Mouse (Mus musculus): ENCODE measurements around the gene Slc2a5. TPM values are rescaled to one million over a fixed set of nuclear protein-coding genes. Genes with fewer than 3 reads are reported as not detected.

Gene Slc2a5
- total RNA-seq, 2 experiments from 2014 or later, result 0.11 TPM

- DNase-seq, result no peak
- intact Hi-C loops (cut with DNase I), result loop anchor here (5.0 kb wide), 1 partner anchor 80 kb away; no protein-coding TSS in a partner anchor
Observed at GRCm38 (mm10) chr4:150137368-150138083, 18.4 kb downstream of the Slc2a5 start.

- intact Hi-C loops (cut with DNase I), result loop anchor here (5.0 kb wide), 1 partner anchor 79 kb away; no protein-coding TSS in a partner anchor
- DNase-seq, result no peak
Observed at GRCm38 (mm10) chr4:150138084-150138543, 19.0 kb downstream of the Slc2a5 start.

- DNase-seq, result no peak
- intact Hi-C loops (cut with DNase I), result loop anchor here (5.0 kb wide), 1 partner anchor 78 kb away; no protein-coding TSS in a partner anchor
Observed at GRCm38 (mm10) chr4:150139090-150139489, 20.0 kb downstream of the Slc2a5 start.

GRCm38 (mm10) chr4:150140346-150140745, 21.3 kb downstream of the Slc2a5 start:
- intact Hi-C loops (cut with DNase I), result no loop called here
- DNase-seq, result no peak

GRCm38 (mm10) chr4:150144242-150144641, 25.2 kb downstream of the Slc2a5 start:
- DNase-seq, result no peak
- intact Hi-C loops (cut with DNase I), result no loop called here

- intact Hi-C loops (cut with DNase I), result no loop called here
- no peak for DNase-seq
Observed at GRCm38 (mm10) chr4:150146286-150146685, 27.2 kb downstream of the Slc2a5 start.

GRCm38 (mm10) chr4:150151045-150151444, 32.0 kb downstream of the Slc2a5 start:
- intact Hi-C loops (cut with DNase I), result no loop called here

GRCm38 (mm10) chr4:150152483-150152882, 33.4 kb downstream of the Slc2a5 start:
- DNase-seq, result no peak
- intact Hi-C loops (cut with DNase I), result no loop called here

More at GRCm38 (mm10) chr4:150151045-150151444, 32.0 kb downstream of the Slc2a5 start:
- no peak for DNase-seq

- no peak for DNase-seq
- intact Hi-C loops (cut with DNase I), result no loop called here
Observed at GRCm38 (mm10) chr4:150155301-150155700, 36.2 kb downstream of the Slc2a5 start.

GRCm38 (mm10) chr4:150155731-150156130, 36.6 kb downstream of the Slc2a5 start:
- DNase-seq, result no peak
- intact Hi-C loops (cut with DNase I), result no loop called here

GRCm38 (mm10) chr4:150157348-150157882, 38.3 kb downstream of the Slc2a5 start:
- intact Hi-C loops (cut with DNase I), result no loop called here
- DNase-seq, result no peak

- intact Hi-C loops (cut with DNase I), result no loop called here
- DNase-seq, result no peak
Observed at GRCm38 (mm10) chr4:150159458-150159857, 40.4 kb downstream of the Slc2a5 start.

GRCm38 (mm10) chr4:150162561-150163169, 43.6 kb downstream of the Slc2a5 start:
- no peak for DNase-seq
- intact Hi-C loops (cut with DNase I), result no loop called here

GRCm38 (mm10) chr4:150164875-150165274, 45.8 kb downstream of the Slc2a5 start:
- intact Hi-C loops (cut with DNase I), result no loop called here
- DNase-seq, result no peak

- intact Hi-C loops (cut with DNase I), result no loop called here
Observed at GRCm38 (mm10) chr4:150168406-150168805, 49.3 kb downstream of the Slc2a5 start.

GRCm38 (mm10) chr4:150172107-150172506, 53.0 kb downstream of the Slc2a5 start:
- DNase-seq, result no peak
- intact Hi-C loops (cut with DNase I), result no loop called here

More at GRCm38 (mm10) chr4:150168406-150168805, 49.3 kb downstream of the Slc2a5 start:
- no peak for DNase-seq

- intact Hi-C loops (cut with DNase I), result no loop called here
- peak; percentile 31 to 42 for DNase-seq
Observed at GRCm38 (mm10) chr4:150173281-150173680, 54.2 kb downstream of the Slc2a5 start.

GRCm38 (mm10) chr4:150174027-150174426, 54.9 kb downstream of the Slc2a5 start:
- intact Hi-C loops (cut with DNase I), result no loop called here
- DNase-seq, result no peak

- intact Hi-C loops (cut with DNase I), result loop anchor here (1.0 to 2.0 kb wide), 2 partner anchors 43 to 72 kb away; no protein-coding TSS in a partner anchor
- DNase-seq, result peak; percentile 40 to 43
Observed at GRCm38 (mm10) chr4:150176535-150176934, 57.5 kb downstream of the Slc2a5 start.

GRCm38 (mm10) chr4:150177122-150177521, 58.0 kb downstream of the Slc2a5 start:
- intact Hi-C loops (cut with DNase I), result loop anchor here (2.0 kb wide), 1 partner anchor 72 kb away; no protein-coding TSS in a partner anchor
- DNase-seq, result no peak

GRCm38 (mm10) chr4:150178131-150178530, 59.0 kb downstream of the Slc2a5 start:
- intact Hi-C loops (cut with DNase I), result no loop called here
- DNase-seq, result no peak

Data from heart, postnatal 36 days (tissue).